Mouse (Mus musculus): ENCODE measurements around the gene Olfr59. TPM values are rescaled to one million over a fixed set of nuclear protein-coding genes. Genes with fewer than 3 reads are reported as not detected.

The Olfr59 gene
- total RNA-seq (2023), result not detected

GRCm38 (mm10) chr11:74283436-74283835, at the start of gene Olfr59:
Gene Olfr59, plus strand, starts transcription at chr11:74283736.

GRCm38 (mm10) chr11:74259508-74259907, 24.0 kb upstream of the Olfr59 start, which contains the start of gene Olfr406:
Gene Olfr406, plus strand, starts transcription at chr11:74259808.

GRCm38 (mm10) chr11:74337931-74338330, 54.4 kb downstream of the Olfr59 start, which contains the start of gene Olfr410:
Gene Olfr410, minus strand, starts transcription at chr11:74338031.

Other genes with a start within 250 kb of the Olfr59 start
- gene Olfr139, start 227.2 kb upstream of the Olfr59 start, total RNA-seq (2023), result not detected
- gene Olfr399, start 227.1 kb upstream of the Olfr59 start, total RNA-seq (2023), result not detected
- gene Zfp616, start 213.8 kb upstream of the Olfr59 start, total RNA-seq (2023), result not detected
- gene Olfr401, start 170.0 kb upstream of the Olfr59 start, total RNA-seq (2023), result not detected
- gene Olfr402, start 130.2 kb upstream of the Olfr59 start, total RNA-seq (2023), result not detected
- not detected for gene Olfr403, start 97.5 kb upstream of the Olfr59 start, total RNA-seq (2023)
- gene Olfr43, start 72.4 kb upstream of the Olfr59 start, total RNA-seq (2023), result not detected
- gene Olfr406, start 23.9 kb upstream of the Olfr59 start, total RNA-seq (2023), result not detected
- gene Olfr410, start 54.3 kb downstream of the Olfr59 start, total RNA-seq (2023), result not detected
- gene Olfr411, start 68.9 kb downstream of the Olfr59 start, total RNA-seq (2023), result not detected
- gene Olfr412, start 78.3 kb downstream of the Olfr59 start, total RNA-seq (2023), result not detected